Mouse (Mus musculus) midbrain, embryonic 14.5 days (tissue): ENCODE data around the gene Rora. TPM values are rescaled to one million over a fixed set of nuclear protein-coding genes. Genes with fewer than 3 reads are reported as not detected.

ENCODE experiments used
- ATAC-seq: fragments of 200-750 bp; cut with Nextera tagmentation; 2 replicates; pipeline ENCODE4 v1.8.0; 2017; ENCODE audit warnings: moderate number of reproducible peaks, moderate library complexity; ENCODE audit not compliant: low FRiP score, low TSS enrichment
- DNase-seq: peaks from one replicate; pipeline ENCODE4 v3.0.0-alpha.2; 2015
- H3K27ac ChIP-seq: fragments of 300-500 bp; sonication (generic); replicated peaks from 2 replicates; pipeline ENCODE4 v1.5.1; 2014; ENCODE audit warnings: mild to moderate bottlenecking, low read depth, low read length, moderate library complexity
- H3K27me3 ChIP-seq: fragments of 300-500 bp; sonication (generic); 2 replicates; pipeline ENCODE4 v1.6.1; 2014; ENCODE audit warnings: low read length, control low read depth, mixed read lengths; ENCODE audit not compliant: control insufficient read depth, insufficient read depth
- H3K36me3 ChIP-seq: fragments of 300-500 bp; sonication (generic); 2 replicates; pipeline ENCODE4 v1.6.1; 2014; ENCODE audit warnings: low read length, control low read depth; ENCODE audit not compliant: control insufficient read depth, insufficient read depth
- H3K4me1 ChIP-seq: fragments of 300-500 bp; sonication (generic); 2 replicates; pipeline ENCODE4 v1.6.1; 2014; ENCODE audit warnings: mild to moderate bottlenecking, antibody characterized with exemption, low read length, control low read depth; ENCODE audit not compliant: control insufficient read depth, insufficient read depth
- H3K4me2 ChIP-seq: fragments of 300-500 bp; sonication (generic); 2 replicates; pipeline ENCODE4 v1.6.1; 2014; ENCODE audit warnings: mild to moderate bottlenecking, low read length, moderate library complexity
- H3K4me3 ChIP-seq: fragments of 300-500 bp; sonication (generic); replicated peaks from 2 replicates; pipeline ENCODE4 v1.5.1; 2014; ENCODE audit warnings: low read depth, low read length
- H3K9ac ChIP-seq: fragments of 300-500 bp; sonication (generic); replicated peaks from 2 replicates; pipeline ENCODE4 v1.6.1; 2014; ENCODE audit warnings: mild to moderate bottlenecking, low read length, moderate library complexity
- H3K9me3 ChIP-seq: fragments of 300-500 bp; sonication (generic); 2 replicates; pipeline ENCODE4 v1.6.1; 2016; ENCODE audit warnings: low read length, control low read depth, mixed read lengths; ENCODE audit not compliant: control insufficient read depth
- WGBS: fragments of 180-500 bp; shearing (Covaris S2); extraction: QIAGEN DNeasy Blood & Tissue Kit; methylation state at CpG from one replicate; pipeline ENCODE4 v1.1.7; 2014; 5-methylcytosine and 5-hydroxymethylcytosine counted together
- polyA plus RNA-seq: library from polyadenylated mRNA; unstranded; fragments of >200 nt; fragmentation: Nextera tagmentation; extraction: Ambion mirVana; gene quantifications from 2 replicates; pipeline ENCODE4 v1.2.1, GENCODE M21; 2014

Rora gene
- polyA plus RNA-seq, 1 experiment from 2014 or later = 39.1 TPM

DNA sequence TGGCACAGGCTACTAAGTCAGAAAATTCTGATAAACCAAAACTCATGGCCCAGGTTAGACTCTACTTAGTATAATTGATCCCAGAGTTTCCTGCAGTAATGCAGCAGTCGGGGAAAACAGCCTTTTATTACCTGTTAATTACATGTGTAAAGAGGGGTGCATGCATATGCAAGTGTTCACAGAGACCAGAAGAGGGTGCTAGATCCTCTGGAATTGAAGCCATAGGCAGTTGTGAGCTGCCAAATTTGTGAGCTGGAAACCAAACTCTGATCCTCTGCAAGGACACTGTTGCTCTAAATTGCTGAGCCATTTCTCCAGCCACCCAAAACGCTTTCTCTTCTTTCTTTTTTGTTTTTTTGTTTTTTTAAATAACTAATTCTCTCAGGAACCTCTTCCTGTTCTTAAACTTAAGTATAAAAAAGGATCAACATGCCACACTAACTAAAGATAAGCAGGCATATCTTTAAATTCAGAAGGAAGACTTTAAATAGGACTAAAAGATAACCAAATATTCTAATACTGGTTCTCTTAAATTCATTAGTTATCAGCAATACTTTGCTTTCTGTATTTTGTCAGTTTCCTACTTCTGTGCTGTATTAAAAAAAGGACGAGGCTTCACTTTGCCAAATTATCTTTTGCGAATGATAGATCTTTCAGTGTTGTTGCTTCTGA lies 723.5 kb downstream of the Rora start:
- H3K27ac ChIP-seq = no peak overlapping the region
- peaks cover 7% of the 10 kb centered on the region; the same call in 1 of the 2 replicates for H3K4me1 ChIP-seq
- no peak overlapping the region for H3K4me2 ChIP-seq
- H3K27me3 ChIP-seq = no peaks in the 10 kb centered on the region
- H3K9ac ChIP-seq = no peak overlapping the region
- DNase-seq = no peak
- WGBS = 90% methylated on average over 4 of the region's 4 CpGs
- H3K9me3 ChIP-seq = no peaks in the 10 kb centered on the region
- no peak for ATAC-seq
- no peak overlapping the region for H3K4me3 ChIP-seq
- H3K36me3 ChIP-seq = peaks cover 14% of the 10 kb centered on the region; the same call in 1 of the 2 replicates

DNA sequence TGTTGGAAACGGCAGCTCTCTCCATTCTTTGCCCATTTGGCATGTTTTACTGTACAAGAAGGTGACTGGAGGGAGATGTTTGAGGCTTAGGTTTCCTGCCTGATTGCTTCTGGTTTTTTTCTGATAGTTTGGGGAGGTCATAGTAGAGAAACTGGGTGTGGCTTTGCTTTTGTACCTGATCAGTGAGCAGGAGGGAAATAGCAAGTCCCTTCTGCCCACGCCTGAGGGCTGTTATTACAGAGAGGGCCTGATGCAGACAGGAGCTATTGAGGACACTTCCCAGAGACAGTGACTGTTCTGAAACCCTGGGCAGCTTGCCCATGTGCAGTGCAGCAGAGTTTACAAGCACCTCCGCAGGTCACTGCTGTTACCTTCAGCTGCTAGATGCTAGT lies 724.1 kb downstream of the Rora start:
- H3K27ac ChIP-seq = no peak overlapping the region
- ATAC-seq (no peak), DNase-seq (no peak)
- peaks cover 3% of the 10 kb centered on the region; the same call in 1 of the 2 replicates for H3K4me1 ChIP-seq
- H3K9ac ChIP-seq = no peak overlapping the region
- no peak overlapping the region for H3K4me2 ChIP-seq
- peaks cover 14% of the 10 kb centered on the region; the same call in 1 of the 2 replicates for H3K36me3 ChIP-seq
- 94% methylated on average over 3 of the region's 3 CpGs for WGBS
- no peaks in the 10 kb centered on the region for H3K9me3 ChIP-seq
- no peak overlapping the region for H3K4me3 ChIP-seq
- no peaks in the 10 kb centered on the region for H3K27me3 ChIP-seq

- H3K4me3 ChIP-seq = no peak overlapping the region
- H3K27me3 ChIP-seq = no peaks in the 10 kb centered on the region
- ATAC-seq = no peak
- 41% methylated on average over 1 of the region's 1 CpGs for WGBS
- peaks cover 14% of the 10 kb centered on the region; the same call in 1 of the 2 replicates for H3K36me3 ChIP-seq
- H3K4me2 ChIP-seq = no peak overlapping the region
- H3K9me3 ChIP-seq = no peaks in the 10 kb centered on the region
- no peak for DNase-seq
- H3K9ac ChIP-seq = no peak overlapping the region
- no peak overlapping the region for H3K27ac ChIP-seq
- H3K4me1 ChIP-seq = no peaks in the 10 kb centered on the region
These were observed 727.0 kb downstream of the Rora start for GRCm38 (mm10) chr9:69380546-69380945.

GRCm38 (mm10) chr9:69381741-69382140 lies 728.2 kb downstream of the Rora start:
- Histone ChIP-seq H3K27ac (no peak overlapping the region), H3K4me2 (no peak overlapping the region), H3K36me3 (peaks cover 7% of the 10 kb centered on the region; the same call in 1 of the 2 replicates), H3K9me3 (no peaks in the 10 kb centered on the region), H3K4me1 (no peaks in the 10 kb centered on the region), H3K4me3 (no peak overlapping the region), H3K27me3 (no peaks in the 10 kb centered on the region), H3K9ac (no peak overlapping the region)
- ATAC-seq = no peak
- 69% methylated on average over 7 of the region's 7 CpGs for WGBS
- no peak for DNase-seq

- Histone ChIP-seq H3K9ac (no peak overlapping the region), H3K27me3 (no peaks in the 10 kb centered on the region), H3K4me2 (no peak overlapping the region), H3K4me1 (no peaks in the 10 kb centered on the region), H3K4me3 (no peak overlapping the region), H3K36me3 (no peaks in the 10 kb centered on the region), H3K9me3 (no peaks in the 10 kb centered on the region), H3K27ac (no peak overlapping the region)
- WGBS = 93% methylated on average over 17 of the region's 17 CpGs
- DNase-seq (no peak), ATAC-seq (no peak)
These were observed 730.9 kb downstream of the Rora start for GRCm38 (mm10) chr9:69384475-69384874.

- H3K4me2 ChIP-seq = no peak overlapping the region
- ATAC-seq (no peak), DNase-seq (no peak)
- H3K9me3 ChIP-seq = no peaks in the 10 kb centered on the region
- H3K4me3 ChIP-seq = no peak overlapping the region
- no peak overlapping the region for H3K9ac ChIP-seq
- 88% methylated on average over 1 of the region's 1 CpGs for WGBS
- H3K27ac ChIP-seq = no peak overlapping the region
- no peaks in the 10 kb centered on the region for H3K27me3 ChIP-seq
- H3K4me1 ChIP-seq = no peaks in the 10 kb centered on the region
- no peaks in the 10 kb centered on the region for H3K36me3 ChIP-seq
These were observed 731.3 kb downstream of the Rora start for GRCm38 (mm10) chr9:69384905-69385304.

DNA sequence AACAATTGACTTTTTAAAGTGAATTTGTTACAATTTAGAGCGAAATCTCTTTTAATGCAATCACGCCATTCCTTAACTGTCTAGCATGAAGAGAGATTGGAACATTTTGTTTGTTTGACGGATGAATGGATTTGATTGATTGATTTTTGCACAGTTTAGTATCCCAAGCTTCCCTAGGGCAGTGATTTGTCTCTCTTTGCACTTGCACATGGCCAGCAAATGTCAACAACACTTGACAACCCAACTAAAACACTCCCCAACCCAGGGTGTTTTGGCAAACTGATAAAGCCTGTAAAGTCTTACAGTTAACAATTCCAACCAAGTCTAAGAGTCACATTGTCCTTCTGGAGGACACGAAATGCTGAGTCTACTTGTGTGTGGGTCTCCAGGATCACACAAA lies 733.7 kb downstream of the Rora start:
- H3K27ac ChIP-seq = no peak overlapping the region
- no peaks in the 10 kb centered on the region for H3K9me3 ChIP-seq
- H3K9ac ChIP-seq = no peak overlapping the region
- no peaks in the 10 kb centered on the region for H3K27me3 ChIP-seq
- H3K36me3 ChIP-seq = no peaks in the 10 kb centered on the region
- no peak overlapping the region for H3K4me2 ChIP-seq
- 90% methylated on average over 4 of the region's 4 CpGs for WGBS
- H3K4me1 ChIP-seq = no peaks in the 10 kb centered on the region
- ATAC-seq (no peak), DNase-seq (no peak)
- no peak overlapping the region for H3K4me3 ChIP-seq

DNA sequence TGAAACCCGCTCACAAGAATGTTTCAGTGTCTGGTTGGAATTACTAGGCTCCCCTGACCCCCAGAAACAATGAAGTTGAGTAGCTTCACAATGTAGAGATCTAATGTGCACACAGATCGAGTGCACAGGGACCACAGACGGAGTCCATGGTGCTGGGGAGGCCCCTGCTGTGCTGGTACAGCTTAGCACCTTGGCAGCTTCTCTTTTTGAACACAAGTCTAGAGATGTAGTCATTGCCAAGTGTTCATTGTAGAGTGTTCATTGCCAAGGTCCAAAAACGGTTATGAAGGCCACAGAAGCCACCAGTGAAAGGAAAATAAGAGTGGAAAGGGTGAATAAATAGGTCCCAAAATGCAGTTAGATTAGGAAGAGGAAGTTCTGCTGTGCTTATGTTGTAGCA lies 737.0 kb downstream of the Rora start:
- Histone ChIP-seq H3K27ac (no peak overlapping the region), H3K36me3 (no peaks in the 10 kb centered on the region), H3K4me1 (no peaks in the 10 kb centered on the region), H3K27me3 (no peaks in the 10 kb centered on the region), H3K9me3 (no peaks in the 10 kb centered on the region), H3K4me2 (no peak overlapping the region), H3K4me3 (no peak overlapping the region), H3K9ac (no peak overlapping the region)
- ATAC-seq = no peak
- DNase-seq = no peak
- 78% methylated on average over 4 of the region's 4 CpGs for WGBS

GRCm38 (mm10) chr9:69394234-69394633 lies 740.6 kb downstream of the Rora start:
- Histone ChIP-seq H3K9me3 (no peaks in the 10 kb centered on the region), H3K27ac (no peak overlapping the region), H3K4me1 (peaks cover 9% of the 10 kb centered on the region), H3K36me3 (no peaks in the 10 kb centered on the region), H3K9ac (no peak overlapping the region), H3K27me3 (no peaks in the 10 kb centered on the region), H3K4me2 (no peak overlapping the region), H3K4me3 (no peak overlapping the region)
- ATAC-seq (no peak), DNase-seq (no peak)
- 97% methylated on average over 5 of the region's 5 CpGs for WGBS
